Mouse (Mus musculus) cerebellum, adult 2 months (tissue): Measurements from ENCODE around the gene Btf3. TPM values are rescaled to one million over a fixed set of nuclear protein-coding genes. Genes with fewer than 3 reads are reported as not detected.

Experiments
- DNase-seq, 2 experiments: peaks; one replicate each; pipeline ENCODE4 v3.0.0; 2021
- H3K27ac ChIP-seq: fragments of 200-500 bp; 2 replicates; pipeline ENCODE4 v1.5.1; 2012; ENCODE audit warnings: low read length, control low read depth, inconsistent platforms; ENCODE audit not compliant: insufficient read depth
- H3K27me3 ChIP-seq: fragments of 200-500 bp; 2 replicates; pipeline ENCODE4 v1.6.1; 2012; ENCODE audit warnings: inconsistent platforms, mild to moderate bottlenecking, low read length, moderate library complexity; ENCODE audit not compliant: control insufficient read depth, insufficient read depth
- H3K4me1 ChIP-seq: fragments of 200-500 bp; 2 replicates; pipeline ENCODE4 v1.6.1; 2011; ENCODE audit warnings: low read length; ENCODE audit not compliant: control insufficient read depth, insufficient read depth
- H3K4me3 ChIP-seq: fragments of 200-500 bp; replicated peaks from 2 replicates; pipeline ENCODE3; 2011; ENCODE audit warnings: mild to moderate bottlenecking, low read depth, low read length, control low read depth; ENCODE audit not compliant: insufficient read depth
- CTCF ChIP-seq: fragments of 200-500 bp; IDR thresholded peaks from 2 replicates; pipeline ENCODE4 v1.5.1; 2011; ENCODE audit warnings: low read depth, mild to moderate bottlenecking, control low read depth, low read length, moderate library complexity, borderline replicate concordance; ENCODE audit not compliant: insufficient read depth
- POLR2A ChIP-seq: fragments of 200-500 bp; IDR thresholded peaks from 2 replicates; pipeline ENCODE4 v1.6.1; 2011; ENCODE audit warnings: low read length, control low read depth, borderline replicate concordance; ENCODE audit not compliant: insufficient read depth
- WGBS: fragments of 180-500 bp; shearing (Covaris S2); methylation state at CpG from one replicate; pipeline ENCODE4 v1.1.7; 2018; 5-methylcytosine and 5-hydroxymethylcytosine counted together
- polyA plus RNA-seq: library from polyadenylated mRNA; depleted of rRNA; stranded (reverse); fragments of >200 nt; gene quantifications from 2 replicates; pipeline ENCODE4 v1.2.3, GENCODE M21; 2012

The Btf3 gene
- polyA plus RNA-seq, 1 experiment: 441 TPM

DNA sequence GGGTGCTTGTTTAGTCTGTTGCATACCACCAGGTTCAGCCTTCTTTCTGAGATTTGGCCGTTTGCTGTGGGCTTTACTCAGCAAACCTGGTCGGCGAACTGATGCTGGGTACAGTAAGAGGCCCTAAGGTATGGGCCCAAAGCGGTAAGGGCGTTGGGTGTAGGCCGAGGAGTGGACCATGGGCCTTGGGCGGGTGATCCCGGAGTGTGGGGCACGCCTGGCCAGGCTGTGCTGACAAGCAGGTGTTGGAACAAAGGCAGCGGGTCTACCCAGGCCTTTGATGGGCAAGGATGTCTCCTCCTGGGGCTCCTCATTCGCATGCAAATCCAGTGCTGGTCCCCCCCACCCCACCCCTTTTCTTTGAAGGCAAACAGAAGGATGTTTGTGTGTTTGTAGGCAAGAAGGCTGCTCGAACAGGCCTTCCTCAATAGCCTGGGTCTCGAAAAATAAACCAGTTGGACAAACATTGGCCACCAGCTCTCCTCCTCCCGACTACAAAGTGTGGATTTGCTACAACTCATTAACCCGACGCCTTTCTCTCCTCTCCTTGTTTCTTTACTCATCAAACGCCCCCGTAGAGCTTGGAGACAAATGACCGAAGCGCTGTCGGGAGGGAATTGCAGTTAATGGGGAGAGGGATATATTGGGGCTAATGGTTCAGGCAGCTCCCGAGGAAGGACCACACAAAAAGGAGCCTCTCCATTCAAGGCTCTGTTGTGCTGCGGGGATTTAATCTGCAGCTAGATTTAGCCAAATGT lies 41.8 kb upstream of the Btf3 start:
- Histone ChIP-seq H3K27ac (no peak overlapping the region), H3K27me3 (peaks cover 28% of the 10 kb centered on the region; the same call in 1 of the 2 replicates), H3K4me1 (no peaks in the 10 kb centered on the region), H3K4me3 (no peak overlapping the region)
- no peak for TF ChIP-seq POLR2A
- no peak for TF ChIP-seq CTCF
- no peak for DNase-seq
- 8% methylated on average over 23 of the region's 23 CpGs for WGBS

DNA sequence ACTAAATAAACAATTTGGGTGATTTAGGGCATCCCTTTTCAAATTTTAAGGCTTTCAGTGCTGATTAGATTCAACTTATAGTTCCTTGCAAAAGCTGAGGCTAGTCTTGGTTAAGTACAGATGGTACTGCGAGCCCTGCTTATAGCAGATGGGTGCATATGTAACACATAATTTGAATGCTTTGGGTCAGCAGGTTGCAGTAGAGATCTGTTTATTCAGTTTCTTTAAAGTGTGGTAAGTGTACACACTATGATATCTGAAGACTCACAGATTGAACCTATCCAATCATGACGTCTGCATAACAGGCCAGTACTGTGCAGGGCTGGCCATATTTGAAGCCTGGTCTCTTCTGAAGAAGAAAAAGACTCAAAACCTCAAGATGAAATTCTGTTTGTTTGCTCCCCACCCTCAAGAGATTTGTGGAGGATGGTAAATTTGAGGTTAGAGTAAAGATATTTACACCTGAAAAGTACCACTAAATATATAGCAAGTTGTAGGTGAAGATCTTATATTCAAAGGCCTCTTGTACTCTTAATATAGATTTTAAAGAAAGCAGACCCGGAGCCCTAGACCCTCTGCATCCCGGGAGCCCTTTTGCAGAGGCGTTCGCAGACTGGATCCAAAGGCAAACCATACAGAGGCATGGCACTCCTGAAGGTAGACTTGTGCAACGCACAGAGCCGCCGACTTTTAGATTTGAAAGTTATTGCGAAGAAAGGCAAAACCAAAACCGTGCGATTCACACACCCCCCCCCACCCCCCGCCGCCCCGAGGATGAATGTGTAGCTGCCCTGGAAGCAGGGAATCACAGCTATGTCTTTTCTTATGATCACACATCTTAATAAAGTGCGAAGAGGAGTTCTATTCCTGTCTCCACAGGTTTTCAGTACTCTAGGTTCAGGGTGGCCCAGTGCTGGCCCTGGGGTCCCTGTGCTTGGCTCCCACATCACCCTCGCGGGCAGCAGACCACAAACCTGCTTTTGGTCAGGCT lies 40.9 kb upstream of the Btf3 start:
- Histone ChIP-seq H3K4me1 (no peaks in the 10 kb centered on the region), H3K4me3 (no peak overlapping the region), H3K27ac (no peak overlapping the region), H3K27me3 (peaks cover 26% of the 10 kb centered on the region; the same call in 1 of the 2 replicates)
- no peak for DNase-seq
- no peak for TF ChIP-seq POLR2A
- TF ChIP-seq CTCF: no peak
- WGBS: 3% methylated on average over 18 of the region's 18 CpGs

DNA sequence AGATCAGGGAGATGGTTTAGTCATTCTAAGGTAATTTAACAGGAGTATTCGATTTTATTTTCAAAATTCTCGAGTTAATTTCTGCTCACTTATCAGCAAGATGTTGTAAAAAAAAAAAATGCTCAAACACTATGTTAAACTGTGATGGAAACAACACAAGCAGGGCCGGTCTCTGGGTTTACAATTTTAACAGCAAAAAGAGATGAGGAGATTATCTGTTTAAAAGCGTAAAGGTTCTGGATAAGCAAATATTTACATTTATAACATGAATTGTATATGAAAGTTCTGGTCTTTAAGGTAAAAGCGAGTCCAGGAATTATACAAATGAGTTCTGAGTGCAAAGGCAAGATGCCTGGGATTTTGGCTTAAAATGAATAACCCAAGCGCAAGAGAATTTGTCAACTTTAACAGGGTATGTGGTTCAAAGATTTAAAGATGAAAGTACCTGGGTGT lies 40.2 kb upstream of the Btf3 start:
- Histone ChIP-seq H3K4me3 (no peak overlapping the region), H3K4me1 (no peaks in the 10 kb centered on the region), H3K27ac (no peak overlapping the region), H3K27me3 (peaks cover 27% of the 10 kb centered on the region; the same call in 1 of the 2 replicates)
- DNase-seq: no peak
- WGBS: 12% methylated on average over 6 of the region's 6 CpGs
- TF ChIP-seq POLR2A (no peak), CTCF (no peak)

DNA sequence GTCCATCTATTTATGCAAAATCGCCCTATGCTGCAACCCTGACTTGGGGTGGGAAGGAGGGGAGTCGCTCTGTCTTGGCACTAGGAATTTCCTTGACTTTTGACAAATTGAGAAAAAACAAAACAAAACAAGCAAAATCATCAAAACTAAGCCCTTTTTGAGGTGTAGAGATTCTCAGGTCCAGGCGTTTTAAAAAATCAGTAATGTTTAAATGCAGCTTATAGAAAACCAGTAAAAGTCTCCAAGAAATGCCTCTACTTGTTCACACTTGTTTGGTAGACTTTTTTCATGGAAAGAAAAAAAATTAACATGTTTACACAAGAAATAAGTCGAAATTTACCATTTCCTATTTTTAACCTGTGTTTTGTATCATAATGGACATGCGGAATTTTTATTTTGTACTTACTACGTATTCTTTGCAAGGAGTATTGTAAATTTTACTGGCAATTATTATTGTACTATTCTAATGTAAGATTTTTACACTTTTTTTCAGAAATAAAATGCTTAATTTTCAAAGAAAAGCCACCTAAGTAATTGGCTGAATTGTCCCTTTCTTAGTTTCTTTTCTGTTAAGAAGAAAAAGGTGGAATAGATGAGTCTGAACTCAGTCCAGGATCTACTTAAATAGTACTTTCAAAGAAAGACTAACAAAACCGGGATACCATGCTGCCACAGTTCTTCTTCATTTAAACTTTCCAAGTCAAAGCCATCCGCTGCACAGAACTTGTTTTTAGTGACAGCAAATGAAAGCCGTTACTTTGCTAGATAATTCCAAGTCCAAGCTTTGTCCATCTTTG lies 39.6 kb upstream of the Btf3 start:
- TF ChIP-seq CTCF (no peak), POLR2A (no peak)
- no peak for DNase-seq
- Histone ChIP-seq H3K4me1 (no peaks in the 10 kb centered on the region), H3K27me3 (peaks cover 25% of the 10 kb centered on the region; the same call in 1 of the 2 replicates), H3K4me3 (no peak overlapping the region), H3K27ac (no peak overlapping the region)
- WGBS: 8% methylated on average over 9 of the region's 9 CpGs

DNA sequence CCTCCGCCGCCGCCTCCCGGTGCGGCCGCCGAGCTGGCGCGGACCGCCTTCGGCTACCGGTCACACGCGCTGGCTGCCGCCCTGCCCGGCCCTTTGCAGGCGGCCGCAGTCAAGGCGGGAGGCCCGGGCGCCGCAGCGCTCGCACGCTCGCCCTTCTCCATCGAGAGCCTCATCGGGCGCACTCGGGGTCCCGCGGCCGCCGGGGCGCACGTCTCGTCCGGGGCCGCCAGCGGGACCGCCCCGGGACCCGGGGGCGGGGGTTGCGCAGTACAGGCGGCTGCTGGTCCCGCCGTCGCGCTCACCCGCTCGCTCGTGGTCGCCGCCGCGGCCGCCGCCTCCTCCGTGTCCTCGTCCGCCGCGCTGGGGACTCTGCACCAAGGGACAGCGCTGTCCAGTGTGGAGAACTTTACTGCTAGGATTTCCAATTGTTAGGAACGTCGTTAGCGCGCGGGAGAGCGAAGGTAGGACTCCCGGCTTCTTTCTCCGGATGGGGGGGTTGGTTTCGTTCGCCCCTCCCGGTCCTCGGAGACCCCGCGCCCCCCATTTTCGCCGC lies 38.8 kb upstream of the Btf3 start:
- DNase-seq: no peak
- Histone ChIP-seq H3K4me3 (no peak overlapping the region), H3K4me1 (no peaks in the 10 kb centered on the region), H3K27ac (no peak overlapping the region), H3K27me3 (peaks cover 25% of the 10 kb centered on the region; the same call in 1 of the 2 replicates)
- no peak for TF ChIP-seq CTCF
- TF ChIP-seq POLR2A: no peak
- WGBS: 1% methylated on average over 80 of the region's 81 CpGs

DNA sequence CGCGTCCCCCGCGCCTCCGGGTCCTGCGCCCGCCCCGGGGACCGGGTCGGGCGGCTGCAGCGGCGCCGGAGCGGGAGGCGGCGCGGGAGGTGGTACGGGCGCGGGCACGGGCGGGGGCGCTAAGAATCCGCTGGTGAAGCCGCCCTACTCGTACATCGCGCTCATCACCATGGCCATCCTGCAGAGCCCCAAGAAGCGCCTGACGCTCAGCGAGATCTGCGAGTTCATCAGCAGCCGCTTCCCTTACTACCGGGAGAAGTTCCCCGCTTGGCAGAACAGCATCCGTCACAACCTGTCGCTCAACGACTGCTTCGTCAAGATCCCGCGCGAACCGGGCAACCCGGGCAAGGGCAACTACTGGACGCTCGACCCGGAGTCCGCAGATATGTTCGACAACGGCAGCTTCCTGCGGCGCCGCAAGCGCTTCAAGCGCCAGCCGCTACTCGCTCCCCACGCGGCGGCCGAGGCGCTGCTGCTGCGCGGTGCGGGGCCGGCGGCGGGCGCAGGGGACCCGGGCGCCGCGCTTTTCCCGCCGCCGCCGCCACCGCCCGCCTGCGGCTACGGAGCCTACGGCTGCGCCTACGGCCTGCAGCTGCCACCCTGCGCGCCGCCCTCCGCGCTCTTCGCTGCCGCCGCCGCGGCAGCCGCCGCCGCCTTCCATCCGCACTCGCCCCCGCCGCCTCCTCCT lies 38.2 kb upstream of the Btf3 start:
- peak in 1 of 2 experiments; percentile 39 for DNase-seq
- no peak for TF ChIP-seq POLR2A
- TF ChIP-seq CTCF: no peak
- no peaks in the 10 kb centered on the region for H3K4me1 ChIP-seq
- H3K27me3 ChIP-seq: peaks cover 25% of the 10 kb centered on the region; the same call in 1 of the 2 replicates
- WGBS: 1% methylated on average over 94 of the region's 102 CpGs
- H3K4me3 ChIP-seq: no peak overlapping the region
- no peak overlapping the region for H3K27ac ChIP-seq
